Mouse (Mus musculus) liver, adult 2 months (tissue): Measurements from ENCODE around the gene Spon2.

Experiments
- CTCF ChIP-seq: fragments of 200-500 bp; IDR thresholded peaks from 2 replicates; pipeline ENCODE4 v1.5.1; 2011; ENCODE audit warnings: low read depth, low read length, control low read depth
- POLR2A ChIP-seq: fragments of 200-500 bp; IDR thresholded peaks from 2 replicates; pipeline ENCODE4 v1.6.1; 2011; ENCODE audit warnings: low read length, control low read depth; ENCODE audit not compliant: insufficient read depth; ENCODE audit errors: extremely low read depth

DNA sequence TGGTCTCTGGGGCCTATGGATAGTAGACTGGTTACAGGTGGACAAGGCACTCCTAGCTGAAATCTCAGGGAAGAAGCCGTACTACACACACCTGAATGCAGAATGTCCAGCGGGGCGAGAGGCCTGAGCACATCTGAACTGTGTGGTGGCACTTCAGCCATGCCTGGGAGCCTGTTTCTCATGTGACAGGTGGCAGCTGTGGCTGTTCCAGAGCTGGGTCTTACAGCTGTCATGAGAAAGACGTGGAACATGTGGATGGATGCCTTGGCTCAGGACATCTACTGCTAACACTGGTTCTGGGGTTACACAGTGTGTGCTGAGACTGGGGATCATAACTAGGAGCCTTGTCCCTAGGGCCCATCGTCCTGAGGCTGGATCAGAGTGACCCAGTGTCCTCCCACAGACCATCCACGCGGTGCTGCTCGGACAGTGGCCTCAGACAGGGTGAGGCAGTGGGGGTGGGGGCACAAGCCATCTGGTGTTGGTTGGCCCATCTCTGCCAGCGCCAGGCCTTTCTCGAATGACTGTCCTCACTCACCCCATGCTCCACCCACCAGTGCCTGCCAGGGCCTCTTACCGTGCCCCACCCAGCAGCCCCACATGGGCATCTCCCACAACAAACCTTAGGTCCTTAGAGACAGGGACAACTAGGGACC lies 19.5 kb upstream of the Spon2 start:
- TF ChIP-seq CTCF: no peak
- no peak for TF ChIP-seq POLR2A
